Mouse (Mus musculus) G1E (cell line): Measurements from ENCODE around the gene Gm20441.

Experiments used
- CTCF ChIP-seq: IDR thresholded peaks from 2 replicates; pipeline ENCODE4 v1.5.1; 2012; ENCODE audit warnings: low read depth, low read length, inconsistent platforms, mixed read lengths
- GATA1 ChIP-seq: IDR thresholded peaks from 2 replicates; pipeline ENCODE4 v1.6.1; 2012; ENCODE audit warnings: borderline replicate concordance, low read length, inconsistent platforms, mixed read lengths
- GATA2 ChIP-seq: IDR thresholded peaks from 2 replicates; pipeline ENCODE4 v1.6.1; 2012; ENCODE audit warnings: low read depth, low read length, inconsistent platforms, borderline replicate concordance
- POLR2AphosphoS5 ChIP-seq: IDR thresholded peaks from 2 replicates; pipeline ENCODE4 v1.6.1; 2012; ENCODE audit warnings: low read depth, low read length, inconsistent platforms; ENCODE audit not compliant: insufficient replicate concordance
- TAL1 ChIP-seq: conservative IDR thresholded peaks from 2 replicates; pipeline ENCODE4 v1.6.1; 2012; ENCODE audit warnings: low read depth, low read length, inconsistent platforms, mixed read lengths

DNA sequence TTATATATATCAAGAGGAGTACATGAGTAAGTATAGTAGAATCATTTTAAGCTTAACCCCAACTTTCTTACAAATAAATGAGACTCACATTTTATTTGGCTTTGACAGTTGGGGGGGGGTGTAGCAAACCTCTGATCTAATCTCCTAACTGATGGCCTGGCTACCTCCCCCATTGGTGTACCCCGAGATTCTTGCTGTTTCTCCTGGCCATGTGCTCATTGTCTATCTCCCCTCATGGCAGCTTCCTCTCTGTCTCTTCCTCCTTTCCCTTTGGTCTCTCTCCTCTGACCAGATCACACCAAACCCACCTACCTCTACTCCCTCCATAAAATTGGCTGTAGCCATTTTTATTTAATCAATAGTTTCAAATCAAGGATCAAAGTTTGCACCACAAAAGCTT lies 43.0 kb upstream of the Gm20441 start:
- TF ChIP-seq GATA1 (no peak), TAL1 (no peak), CTCF (no peak), GATA2 (no peak), POLR2AphosphoS5 (no peak)
